Mouse (Mus musculus) embryo, embryonic 11 days (tissue): ENCODE results near the gene Iqck.

ENCODE experiments used
- DNase-seq: peaks from one replicate; pipeline ENCODE4 v3.0.0-alpha.2; 2015

The Iqck gene

DNA sequence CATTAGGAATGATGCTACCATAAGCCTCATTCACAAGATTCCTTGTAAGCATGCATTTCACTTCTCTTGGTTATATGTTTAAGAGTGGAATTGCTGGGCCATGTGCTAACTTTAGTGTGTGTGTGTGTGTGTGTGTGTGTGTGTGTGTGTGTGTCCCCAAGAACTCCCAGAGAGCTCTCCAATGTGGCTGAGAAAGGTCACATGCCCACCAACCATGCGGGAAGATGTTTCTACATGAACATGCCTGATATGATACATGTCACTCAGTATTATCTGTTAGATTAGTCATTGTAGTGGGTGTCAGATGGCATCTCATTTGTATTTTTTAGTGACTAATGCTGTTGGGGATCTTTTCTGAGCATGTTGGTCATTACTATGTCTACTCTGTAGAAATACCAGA, 99.4 kb downstream of the Iqck start:
- DNase-seq: no peak

DNA sequence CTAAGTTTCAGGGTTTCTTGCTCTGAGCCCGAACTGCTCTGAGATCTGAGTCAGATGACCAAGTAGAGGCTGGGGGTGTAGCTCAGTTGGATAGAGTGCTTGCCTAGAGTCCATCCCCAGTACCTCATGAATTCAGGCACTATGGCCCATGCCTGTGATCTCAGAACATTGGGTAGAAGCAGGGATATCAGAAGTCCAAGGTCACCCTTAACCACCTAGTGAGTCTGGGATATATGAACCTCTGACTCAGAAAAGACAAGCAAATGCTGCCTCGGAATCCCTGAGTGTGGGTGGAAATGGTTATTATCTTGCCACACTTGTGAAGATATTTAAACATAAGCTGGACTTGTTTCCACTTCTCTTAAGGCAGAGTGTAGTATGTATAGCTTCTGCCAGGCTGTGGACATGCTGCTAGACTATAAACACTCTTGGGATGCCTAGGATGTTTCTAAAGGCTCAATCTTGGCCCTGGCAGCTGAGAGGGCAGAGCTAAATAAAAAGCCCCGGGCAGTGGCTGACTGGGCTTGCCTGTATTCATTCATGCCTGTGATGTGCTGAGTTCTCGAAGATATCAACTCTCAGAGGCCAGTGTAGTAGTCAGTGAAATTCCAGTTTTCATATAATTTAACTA, 101.2 kb downstream of the Iqck start:
- no peak for DNase-seq

DNA sequence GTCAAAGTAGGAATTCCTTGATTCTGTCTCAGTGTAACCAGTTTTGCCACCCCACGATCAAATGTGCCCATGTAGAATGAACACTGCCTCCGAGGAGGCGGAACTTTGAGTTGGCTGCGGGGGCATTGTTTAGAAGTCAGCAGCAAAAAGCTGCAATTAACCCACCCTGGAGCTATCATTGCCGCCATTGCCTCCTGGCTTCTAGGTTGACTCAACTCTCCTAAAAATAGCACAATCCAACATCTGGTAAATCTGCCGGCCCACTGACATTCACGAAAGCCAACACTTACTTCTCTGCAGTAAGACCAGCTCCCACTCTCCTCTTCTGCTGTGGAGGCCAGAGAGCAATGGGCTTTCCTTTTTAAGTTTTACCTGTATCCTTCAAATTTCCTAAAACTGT, 103.7 kb downstream of the Iqck start:
- DNase-seq: no peak

DNA sequence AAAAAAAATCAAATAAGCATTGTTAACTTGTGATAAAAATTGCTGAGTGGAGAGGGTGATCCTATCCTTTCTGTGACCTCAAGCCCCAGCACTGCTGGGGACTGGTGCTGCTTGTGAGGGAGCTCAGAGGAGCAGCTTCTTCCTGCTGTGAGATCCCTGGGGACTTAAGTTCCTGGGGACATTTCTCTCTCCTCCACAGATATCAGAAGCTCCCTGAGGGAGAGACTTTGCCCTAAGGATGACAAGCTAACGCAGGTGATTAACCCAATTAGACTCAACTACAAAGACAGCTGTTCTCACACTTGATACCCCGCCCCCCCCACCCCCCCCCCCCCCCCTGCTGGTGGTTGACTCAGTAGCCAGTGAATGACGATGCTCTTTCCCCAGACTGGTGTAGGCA, 109.2 kb downstream of the Iqck start:
- DNase-seq: no peak

DNA sequence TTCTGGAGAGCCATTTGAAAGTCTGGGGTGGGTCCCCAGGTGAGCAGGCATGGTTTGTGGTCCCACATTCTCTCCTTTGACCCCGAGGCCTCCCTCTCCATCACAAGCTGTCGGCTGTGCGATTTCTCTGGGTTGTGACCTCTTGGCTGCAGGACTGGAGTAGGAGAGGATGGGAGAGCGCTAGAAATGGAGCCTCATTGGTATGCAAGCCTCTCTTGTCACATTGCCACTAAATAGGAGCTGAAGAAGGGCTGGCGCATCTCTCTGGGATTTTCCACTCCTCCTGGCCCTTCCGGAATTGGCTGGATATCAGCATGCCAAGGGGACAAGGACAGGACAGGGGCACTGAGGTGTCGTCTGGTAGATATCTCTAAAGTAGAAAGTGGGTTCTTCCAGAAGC, 109.6 kb downstream of the Iqck start:
- DNase-seq: no peak

DNA sequence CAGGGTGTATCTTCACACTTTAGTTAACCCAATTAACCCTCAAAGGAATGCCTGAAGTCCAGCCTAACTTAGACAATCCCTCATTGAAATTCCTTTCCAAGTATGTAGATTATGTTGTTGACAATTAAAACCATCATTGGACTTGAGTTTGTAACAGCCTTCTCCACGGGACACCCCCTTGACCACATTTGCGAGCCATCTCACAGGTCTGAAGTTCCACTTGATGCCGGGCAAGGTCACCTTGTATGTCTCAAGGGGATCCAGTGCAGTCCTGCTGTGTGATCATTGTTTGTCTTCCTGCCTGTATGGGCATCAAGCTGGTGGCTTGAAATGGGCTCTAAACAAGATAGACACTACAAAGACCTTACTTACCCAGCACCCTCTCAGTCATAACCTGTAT, 113.3 kb downstream of the Iqck start:
- DNase-seq: no peak

DNA sequence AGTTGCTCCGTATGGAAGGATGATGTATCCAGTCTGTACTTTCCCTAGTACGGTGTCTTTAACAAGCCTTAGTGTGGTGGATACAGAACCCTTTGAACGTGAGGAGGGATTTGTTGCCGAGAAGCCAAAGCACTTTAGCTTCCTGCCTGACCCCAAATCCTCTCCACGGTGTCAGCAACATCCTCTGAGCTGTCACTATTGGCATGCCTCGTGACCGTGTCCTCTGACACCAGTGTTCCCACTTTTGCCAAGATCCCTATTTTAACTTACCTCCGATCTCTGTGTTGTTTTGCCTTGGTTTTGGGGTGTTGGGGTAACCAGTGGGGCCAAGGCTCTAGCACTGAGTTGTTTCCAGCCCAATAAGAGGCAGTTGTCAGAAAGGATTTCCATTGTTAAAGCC, 115.9 kb downstream of the Iqck start:
- DNase-seq: no peak

DNA sequence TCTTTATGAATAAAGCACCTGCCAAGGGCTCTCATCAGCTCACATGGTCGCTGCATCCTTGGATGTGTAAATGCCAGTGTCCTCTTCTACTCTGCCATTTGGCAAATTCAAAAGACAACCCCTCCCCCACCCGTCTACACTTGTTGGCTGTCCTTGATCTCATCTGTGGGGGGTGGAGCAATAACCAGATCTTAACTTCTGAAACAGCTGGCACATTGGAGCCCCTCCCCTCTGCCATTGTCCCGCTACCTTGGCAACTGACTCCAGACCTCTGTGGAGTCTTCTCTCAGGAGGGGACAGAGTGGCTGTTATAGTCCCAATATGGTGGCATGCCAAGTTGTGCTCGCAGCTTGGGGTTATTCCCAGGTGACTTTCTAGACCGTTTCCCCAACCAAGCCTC, 116.8 kb downstream of the Iqck start:
- DNase-seq: peak; percentile 43

DNA sequence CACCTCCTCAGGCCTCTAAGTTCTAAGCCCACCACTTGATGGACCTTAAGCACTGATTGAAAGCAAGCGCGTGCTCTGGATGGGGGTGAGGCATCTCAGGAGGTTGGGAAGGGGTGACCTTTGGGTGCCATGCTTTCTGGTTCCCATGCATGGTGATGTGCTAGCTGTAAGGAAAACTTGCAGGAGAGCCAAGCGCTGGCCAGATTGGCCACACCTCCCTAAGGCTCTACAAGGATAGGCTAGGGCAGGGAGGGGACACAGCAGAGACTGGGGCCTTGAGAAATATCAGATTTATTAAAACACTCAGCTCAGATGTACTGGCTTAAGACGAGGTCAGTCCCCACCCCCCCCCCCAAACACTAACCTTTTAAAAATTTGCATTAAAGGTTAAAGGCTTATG, 117.8 kb downstream of the Iqck start:
- no peak for DNase-seq

DNA sequence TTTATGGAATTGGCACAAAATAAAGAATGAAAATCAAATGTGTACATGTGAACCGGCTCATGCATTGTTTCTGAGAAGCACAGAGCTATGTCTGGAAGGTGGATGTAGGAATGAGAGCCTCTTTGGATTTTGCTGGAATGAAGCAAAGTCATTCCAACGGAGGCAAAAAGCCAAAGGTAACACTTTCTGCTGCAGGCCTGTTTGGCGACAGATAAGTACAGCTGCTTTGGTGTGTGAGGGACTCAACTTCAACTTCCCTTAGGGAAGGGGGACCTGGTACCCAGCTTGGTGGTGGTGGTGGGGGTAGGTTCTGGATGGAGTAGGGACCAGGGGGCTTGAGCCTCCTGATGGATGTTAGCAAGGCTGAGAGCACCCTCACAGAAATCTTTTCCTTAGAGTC, 120.3 kb downstream of the Iqck start:
- no peak for DNase-seq

DNA sequence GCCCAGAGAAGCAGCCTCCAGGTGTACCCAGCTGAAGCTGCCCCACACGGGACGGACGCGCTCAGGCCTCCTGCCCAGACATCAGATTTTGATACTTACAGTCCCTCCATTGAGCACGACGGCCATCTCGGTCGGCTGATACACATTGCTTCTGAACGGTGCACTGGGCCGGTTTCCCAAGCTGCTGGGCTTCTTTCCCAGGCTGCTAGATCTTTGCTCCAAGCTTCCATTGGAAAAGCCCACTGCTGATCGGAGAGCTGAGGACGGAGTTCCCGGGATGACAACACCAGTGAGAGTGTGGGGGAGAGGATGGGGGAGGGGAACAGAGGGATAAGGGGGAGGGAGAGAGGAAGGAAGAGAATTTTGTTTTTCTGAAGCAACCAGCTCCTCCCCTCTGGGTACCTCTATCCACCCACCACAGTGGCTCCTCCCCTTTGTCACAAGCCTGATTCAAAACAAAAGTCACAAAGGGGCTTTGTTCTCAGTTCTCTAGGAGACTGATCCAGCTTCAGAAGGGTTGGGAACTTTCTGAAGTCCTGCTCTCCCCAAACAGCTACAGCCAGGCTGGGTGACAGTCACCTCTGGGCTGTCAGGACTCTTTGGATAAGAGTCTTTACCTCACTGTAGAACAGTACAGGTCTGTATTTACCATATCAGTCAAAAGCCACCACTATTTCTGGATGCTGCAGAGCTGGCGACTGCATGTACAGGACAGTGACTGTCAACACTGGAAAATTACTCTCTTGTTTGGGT, 121.0 kb downstream of the Iqck start:
- DNase-seq: peak; percentile 68

DNA sequence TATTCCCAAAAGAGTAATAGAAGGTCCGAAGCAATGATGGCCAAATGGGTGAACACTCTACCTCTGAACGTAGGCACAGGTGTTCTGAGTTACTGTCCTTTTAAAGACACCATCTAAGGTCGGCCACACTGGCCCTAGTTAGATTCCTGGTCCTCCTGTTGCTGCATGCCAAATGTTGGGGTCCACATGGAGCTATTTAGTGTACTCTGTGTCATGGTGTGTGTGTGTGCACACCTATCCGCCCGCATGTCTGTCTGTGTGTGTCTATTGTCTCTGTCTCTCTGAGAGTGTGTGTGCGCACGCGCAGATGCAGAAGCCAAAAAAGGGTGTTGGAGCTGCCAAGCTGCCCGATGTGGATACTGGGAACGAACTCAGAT, 121.6 kb downstream of the Iqck start:
- no peak for DNase-seq

DNA sequence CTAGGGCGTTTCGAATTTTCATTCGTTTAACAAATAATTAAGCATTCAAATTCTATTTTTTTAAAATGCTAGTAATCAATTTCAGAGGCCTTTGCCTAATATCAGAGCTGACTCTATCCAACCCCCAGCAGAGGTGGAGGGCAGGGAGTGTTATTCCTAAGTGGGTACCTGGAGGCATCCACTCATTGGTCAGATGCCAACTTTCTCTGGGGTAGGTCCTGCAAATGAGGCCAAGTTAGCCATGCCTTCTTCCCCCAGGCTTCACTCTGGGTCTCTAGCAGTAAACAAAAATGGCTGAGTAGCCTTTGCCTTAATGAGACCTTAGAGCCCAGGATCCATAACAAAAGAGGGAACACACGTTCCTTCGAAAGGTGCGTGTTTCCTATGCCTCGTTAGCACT, 123.6 kb downstream of the Iqck start:
- DNase-seq: no peak

DNA sequence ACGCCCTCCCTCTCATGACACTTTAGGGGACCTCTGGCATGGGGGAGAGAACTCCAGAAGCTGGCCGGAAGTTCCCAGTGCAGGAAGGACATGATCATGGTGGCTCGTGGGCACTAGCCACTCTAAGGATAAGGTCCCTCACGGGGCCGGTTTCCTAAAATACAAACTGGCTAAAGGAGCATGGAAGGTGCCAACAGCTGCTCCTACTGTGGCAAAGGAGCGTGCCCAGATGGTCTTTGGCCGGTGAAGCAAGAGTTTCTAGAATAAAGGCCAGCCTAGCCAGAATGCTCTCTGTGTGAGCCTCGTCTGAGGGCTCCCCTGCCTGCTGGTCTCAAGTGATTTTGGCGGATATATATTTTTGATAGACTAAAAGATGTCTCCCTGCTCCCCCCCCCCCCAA, 124.2 kb downstream of the Iqck start:
- DNase-seq: no peak

DNA sequence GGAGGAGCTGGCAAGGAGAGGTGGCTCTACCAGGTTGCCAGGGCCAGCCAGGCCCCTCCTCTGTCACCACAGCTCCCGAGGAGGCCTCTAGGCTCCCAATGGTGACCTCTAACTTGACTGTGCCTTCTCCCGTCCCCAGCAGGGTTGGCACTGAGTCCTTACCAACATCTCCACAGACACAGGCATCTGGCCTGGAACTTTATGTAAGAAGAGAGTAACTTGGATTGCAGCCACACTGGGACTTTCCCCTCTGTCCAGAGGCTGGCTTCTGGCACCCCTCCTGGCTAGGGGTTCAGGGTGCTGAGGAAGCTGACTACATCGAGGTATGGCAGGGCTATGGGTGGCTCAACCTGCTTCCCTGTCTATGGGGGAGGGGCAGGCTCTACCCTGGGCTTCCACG, 125.8 kb downstream of the Iqck start:
- DNase-seq: no peak

DNA sequence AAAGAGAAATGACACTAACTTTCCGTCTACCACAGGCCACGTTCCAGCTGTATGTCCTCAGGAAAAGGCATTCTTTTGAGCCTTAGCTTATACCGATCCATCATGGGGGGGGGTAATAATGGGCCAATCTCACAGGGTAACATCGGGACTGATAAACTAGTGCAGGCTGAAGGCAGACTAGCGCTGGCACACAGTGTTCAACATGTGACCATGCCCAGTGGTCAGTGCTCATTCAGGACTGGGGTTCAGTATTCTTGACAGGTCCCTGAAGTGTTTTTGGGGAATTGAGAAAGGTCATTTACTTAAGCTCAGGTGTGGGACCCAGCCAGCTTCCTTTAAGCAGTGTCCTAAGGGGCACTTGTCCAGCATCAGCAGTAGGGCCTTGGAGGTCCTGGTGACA, 126.3 kb downstream of the Iqck start:
- DNase-seq: no peak

DNA sequence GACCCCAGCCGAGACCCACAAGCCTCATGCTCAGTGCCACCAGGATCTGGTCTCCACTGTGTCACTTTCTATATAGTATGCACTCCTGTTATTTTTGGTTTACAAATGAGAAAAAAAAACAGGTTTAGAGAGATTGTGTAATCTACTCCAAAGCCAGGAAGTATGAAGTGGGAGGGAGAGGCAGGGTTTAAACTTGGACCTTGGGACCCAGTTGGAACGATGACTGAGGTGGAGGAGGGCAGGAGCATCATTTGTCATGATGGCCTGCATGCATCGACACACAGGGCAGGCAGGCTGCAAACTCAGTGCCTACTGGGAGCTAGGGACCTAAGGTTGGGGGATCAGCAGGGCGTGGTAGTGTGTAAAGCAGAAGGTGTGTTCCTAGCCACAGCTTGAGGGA, 127.0 kb downstream of the Iqck start:
- DNase-seq: no peak

DNA sequence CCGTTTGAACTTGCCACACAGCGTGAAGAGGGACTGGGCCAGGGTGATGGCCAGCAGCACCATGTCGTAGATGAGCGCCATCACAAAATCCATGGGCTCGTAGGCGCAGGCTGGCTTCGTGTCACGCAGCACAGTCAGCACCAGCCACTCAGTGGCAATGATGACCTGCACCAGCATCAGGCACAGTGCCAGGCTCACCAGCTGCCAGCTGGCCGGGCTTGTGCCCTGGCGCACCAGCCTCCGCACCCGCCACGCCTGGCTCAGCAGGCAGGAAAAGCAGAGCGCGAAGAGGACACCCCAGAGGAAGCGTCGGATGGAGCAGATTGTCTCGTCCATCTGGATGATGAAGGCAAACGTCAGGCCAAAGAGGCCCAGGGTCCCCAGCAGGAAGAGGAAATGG, 128.4 kb downstream of the Iqck start:
- no peak for DNase-seq

DNA sequence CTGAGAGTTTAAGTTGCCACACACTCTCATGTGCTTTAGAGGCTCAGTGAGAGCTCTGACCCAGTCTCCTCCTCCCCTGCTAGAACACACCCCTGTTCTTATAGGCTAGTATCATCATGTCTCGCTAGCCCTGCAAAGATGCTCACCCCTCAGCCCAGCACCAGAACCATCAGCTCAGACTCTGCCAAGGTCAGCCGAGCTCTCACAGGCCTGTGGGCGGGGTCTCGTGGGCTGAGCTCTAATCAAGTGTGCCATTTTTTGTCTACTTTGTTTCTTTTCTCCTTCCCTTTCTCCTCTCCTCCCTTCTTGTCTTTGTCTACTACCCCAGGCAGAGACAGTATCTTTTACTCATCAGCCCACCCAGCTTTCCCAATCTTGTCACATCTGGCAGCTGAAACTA, 130.2 kb downstream of the Iqck start:
- no peak for DNase-seq

DNA sequence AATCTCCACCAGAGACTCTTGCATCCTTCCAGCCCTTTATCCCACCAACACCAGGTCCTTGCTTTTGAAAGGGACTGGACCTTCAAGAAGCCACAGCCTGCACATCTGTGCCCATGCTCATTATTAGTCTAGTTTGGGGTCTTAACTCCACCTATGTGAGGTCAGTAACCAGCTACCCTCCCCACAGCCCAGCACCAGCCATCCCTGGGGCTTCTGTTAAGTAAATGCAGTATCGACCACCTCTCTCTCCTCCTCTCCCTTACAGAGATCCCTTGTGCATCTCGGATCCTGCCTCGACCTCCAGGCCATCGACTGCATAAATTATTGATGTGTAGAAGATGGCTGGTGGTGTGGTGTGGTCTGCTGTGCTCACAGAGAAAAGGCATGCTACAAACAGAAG, 130.8 kb downstream of the Iqck start:
- no peak for DNase-seq

DNA sequence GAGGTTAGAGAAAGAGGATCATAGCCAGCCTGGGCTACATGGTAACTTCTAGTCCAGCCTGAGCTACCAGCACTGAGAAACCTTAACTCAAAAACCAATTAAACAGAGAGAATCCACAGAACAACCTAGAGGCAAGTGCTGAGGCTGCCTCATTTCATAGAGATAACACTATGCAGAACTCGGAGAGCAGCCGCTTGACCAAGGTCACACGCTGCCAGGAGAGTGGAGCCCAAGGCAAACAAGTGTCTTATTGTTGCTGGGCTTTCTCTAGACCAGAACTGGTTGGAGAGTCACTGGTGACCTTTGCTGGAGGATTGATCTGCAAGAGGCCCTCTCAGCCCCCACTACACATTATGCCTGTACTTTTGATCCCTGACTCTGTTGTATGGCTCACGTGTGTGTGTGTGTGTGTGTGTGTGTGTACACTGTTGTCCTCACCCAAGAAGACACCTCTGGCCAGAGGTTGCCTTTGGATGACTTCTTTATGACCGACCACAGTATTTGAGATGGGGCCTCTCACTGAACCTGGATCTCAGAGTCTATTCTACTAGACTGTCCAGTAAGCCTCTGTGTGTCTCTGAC, 133.8 kb downstream of the Iqck start:
- DNase-seq: no peak

DNA sequence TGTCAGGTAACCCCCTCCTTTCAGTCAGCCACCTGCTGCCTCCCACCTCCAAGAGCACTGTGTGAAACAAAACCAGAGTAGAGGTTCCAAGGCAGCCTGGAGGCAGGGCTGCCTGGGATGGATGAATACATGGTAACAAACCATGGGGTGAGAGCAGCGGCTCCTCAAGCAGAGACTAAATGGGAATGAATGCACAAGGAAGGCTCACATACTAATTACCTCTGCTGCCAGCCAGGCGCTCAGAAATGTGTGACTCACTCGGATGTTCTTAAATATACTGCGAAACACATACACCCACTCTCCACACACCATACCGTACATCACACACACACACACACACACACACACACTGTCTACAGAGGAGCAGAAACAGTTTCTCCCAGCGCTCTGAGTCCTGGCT, 134.7 kb downstream of the Iqck start:
- DNase-seq: no peak

DNA sequence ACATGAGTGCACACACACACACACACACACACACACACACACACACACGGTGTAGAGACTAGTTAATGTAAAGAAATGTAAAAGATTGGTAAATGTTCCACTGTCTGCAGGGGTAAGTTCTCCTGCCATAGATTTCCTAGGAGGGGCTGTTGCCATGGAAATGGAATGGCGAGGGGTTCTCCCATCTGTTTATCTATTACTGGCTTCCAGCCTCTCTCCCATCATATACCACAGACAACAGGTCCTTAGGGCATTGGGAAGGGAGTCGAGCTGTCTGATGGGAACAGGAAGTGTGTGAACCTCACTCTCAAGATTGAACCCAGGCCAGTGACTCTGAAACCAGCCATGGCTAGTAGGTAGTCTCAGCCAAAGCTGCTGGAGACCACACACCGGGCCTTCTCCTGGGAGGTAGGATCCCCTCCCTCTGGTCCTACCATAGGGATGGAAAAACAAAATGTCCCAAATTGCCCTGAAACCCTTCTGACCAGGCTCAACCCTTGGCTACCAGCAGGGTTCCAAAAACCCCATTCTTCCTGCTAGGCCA, 135.9 kb downstream of the Iqck start:
- DNase-seq: no peak

DNA sequence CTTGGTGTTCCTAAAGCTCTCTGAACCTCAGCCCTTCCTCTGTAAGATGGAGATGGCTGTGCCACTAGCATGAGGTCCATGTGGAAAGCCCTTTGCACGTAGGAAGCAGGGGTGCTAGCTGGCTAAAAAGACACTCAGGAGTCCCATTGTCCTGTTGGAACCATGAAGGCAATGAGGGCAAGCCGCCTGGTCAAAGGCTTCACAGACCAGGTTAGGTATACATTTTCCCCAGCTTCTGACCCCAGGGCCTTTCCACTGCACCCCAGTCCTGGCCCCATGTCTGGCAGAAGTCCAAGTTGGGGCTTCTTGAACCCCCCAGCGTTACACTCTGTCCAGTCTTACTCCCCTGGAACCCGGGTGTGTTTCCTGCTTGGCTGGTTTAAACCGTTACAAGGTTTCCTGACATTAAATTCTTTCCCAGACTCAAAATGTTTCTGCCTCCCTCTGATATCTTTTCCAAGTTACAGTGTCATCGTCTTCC, 136.6 kb downstream of the Iqck start:
- DNase-seq: no peak
